Mouse (Mus musculus) inflammation-experienced regulatory T-cells, adult 6 months (primary cell): ENCODE data around the gene Tdrd3. TPM values are rescaled to one million over a fixed set of nuclear protein-coding genes. Genes with fewer than 3 reads are reported as not detected.
A peak's percentile ranks its signal among the peaks of the same experiment; 100 is the strongest.

ENCODE experiments used
- ATAC-seq: one replicate; pipeline ENCODE4 v1.8.0; 2017
- polyA plus RNA-seq, 3 experiments: library from polyadenylated mRNA; unstranded; fragments of 100-300 nt; shearing (Covaris generic); gene quantifications; one replicate each; pipeline ENCODE4 v1.2.1; 2017

The Tdrd3 gene
- polyA plus RNA-seq, result 10 to 100 TPM; 16.7 to 25.3 (median 23.7) TPM

GRCm38 (mm10) chr14:87415808-87416721 is at the start of gene Tdrd3:
Gene Tdrd3 (plus strand): TSS chr14:87416639.
- peak; percentile 88 for ATAC-seq

GRCm38 (mm10) chr14:87367169-87367568 is 49.3 kb upstream of the Tdrd3 start:
- ATAC-seq, result no peak

DNA sequence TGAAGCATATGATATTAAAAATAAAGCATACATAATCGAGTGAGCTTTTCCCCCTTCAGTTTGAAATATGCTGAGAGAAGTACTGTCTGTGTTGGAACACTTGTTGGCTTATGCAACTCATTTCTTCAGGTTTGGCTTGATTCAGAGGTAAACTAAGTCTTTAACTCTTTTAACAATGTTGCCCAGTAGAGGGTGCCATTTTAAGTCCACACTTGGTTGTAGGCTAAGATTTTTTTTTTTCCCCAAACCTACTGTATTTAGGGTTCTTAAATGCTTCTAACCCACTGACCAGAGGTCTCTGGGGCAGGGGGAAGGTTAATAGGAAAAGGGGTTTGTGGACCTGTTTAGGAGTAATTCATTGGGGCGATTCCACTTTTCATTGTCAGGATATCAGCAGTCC is 33.4 kb upstream of the Tdrd3 start:
- ATAC-seq, result peak; percentile 41

GRCm38 (mm10) chr14:87384288-87385268 is 31.9 kb upstream of the Tdrd3 start:
- ATAC-seq, result no peak

DNA sequence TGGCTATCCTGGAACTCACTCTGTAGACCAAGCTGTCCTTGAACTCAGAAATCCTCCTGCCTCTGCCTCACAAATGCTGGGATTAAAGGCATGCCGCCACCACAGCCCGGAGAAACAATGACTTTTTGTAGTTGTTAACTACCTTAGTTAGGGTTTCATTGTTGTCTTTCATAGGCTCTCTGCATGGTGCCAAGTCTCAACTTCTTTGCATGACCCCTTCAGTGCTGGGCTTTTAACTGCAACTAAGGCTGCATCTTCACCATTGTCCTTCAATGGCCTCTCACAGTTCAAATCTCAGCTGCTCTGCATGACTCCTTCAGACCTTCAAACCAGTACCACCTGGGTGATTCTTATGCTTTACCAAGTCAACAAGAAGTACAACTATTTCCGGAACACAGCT is 23.3 kb upstream of the Tdrd3 start:
- ATAC-seq, result no peak

GRCm38 (mm10) chr14:87396643-87397042 is 19.8 kb upstream of the Tdrd3 start:
- no peak for ATAC-seq

GRCm38 (mm10) chr14:87415486-87415807 is 992 bp upstream of the Tdrd3 start:
- no peak for ATAC-seq

GRCm38 (mm10) chr14:87416755-87417690 is 584 bp downstream of the Tdrd3 start:
- peak; percentile 24 for ATAC-seq

GRCm38 (mm10) chr14:87417691-87418070 is 1.2 kb downstream of the Tdrd3 start:
- no peak for ATAC-seq

GRCm38 (mm10) chr14:87419740-87420139 is 3.3 kb downstream of the Tdrd3 start:
- ATAC-seq, result no peak

- no peak for ATAC-seq
Observed at GRCm38 (mm10) chr14:87420576-87420975, 4.1 kb downstream of the Tdrd3 start.

- peak; percentile 46 for ATAC-seq
Observed at GRCm38 (mm10) chr14:87422432-87422831, 6.0 kb downstream of the Tdrd3 start.

- ATAC-seq, result no peak
Observed at GRCm38 (mm10) chr14:87426297-87426922, 10.0 kb downstream of the Tdrd3 start.

GRCm38 (mm10) chr14:87427032-87427431 is 10.6 kb downstream of the Tdrd3 start:
- no peak for ATAC-seq

- no peak for ATAC-seq
Observed at GRCm38 (mm10) chr14:87427659-87428289, 11.3 kb downstream of the Tdrd3 start.

DNA sequence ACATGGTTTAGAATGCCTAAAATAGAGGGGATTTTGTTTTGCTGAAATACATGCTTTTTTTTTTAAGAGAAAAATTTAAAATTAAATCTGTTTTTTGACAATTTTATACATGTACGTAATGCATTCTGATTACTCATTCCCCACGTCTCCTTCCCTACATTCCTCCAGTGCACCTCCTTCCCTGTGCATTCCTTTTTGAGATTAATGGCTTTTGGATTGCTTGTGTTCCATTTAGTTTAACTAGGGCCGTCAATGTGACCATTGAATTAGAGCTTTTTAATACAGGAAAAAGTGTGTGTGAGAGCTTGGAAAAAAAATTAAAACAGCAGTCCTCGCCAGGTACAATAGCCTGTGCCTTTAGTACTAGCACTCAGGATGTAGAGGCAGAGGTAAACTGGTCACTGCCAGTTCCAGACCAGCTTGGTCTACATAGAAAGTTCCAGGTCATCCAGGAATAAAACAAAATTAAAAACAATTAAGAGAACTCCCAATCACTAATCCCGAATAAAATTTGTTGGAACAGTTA is 17.0 kb downstream of the Tdrd3 start:
- no peak for ATAC-seq

GRCm38 (mm10) chr14:87435382-87435781 is 18.9 kb downstream of the Tdrd3 start:
- ATAC-seq, result no peak

DNA sequence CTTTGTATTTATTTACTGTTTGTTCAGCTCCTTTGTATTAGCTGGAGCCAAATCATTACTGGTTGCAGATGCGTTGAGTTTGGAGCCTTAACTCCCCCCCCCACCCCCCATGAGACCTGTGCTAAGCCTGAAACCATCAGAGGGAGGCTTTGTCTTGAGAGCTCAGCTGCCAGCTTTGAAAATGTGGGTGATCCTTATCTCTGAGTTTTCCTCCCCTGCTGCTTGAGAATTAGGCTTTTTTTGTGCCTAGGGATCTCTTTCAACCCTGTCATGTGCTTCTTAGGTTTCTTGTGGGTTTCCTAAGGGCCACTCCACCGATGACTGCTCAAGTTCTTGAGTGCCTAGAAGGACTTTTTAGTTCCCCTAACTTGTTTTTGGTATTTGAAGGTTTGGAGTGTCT is 23.3 kb downstream of the Tdrd3 start:
- ATAC-seq, result no peak

DNA sequence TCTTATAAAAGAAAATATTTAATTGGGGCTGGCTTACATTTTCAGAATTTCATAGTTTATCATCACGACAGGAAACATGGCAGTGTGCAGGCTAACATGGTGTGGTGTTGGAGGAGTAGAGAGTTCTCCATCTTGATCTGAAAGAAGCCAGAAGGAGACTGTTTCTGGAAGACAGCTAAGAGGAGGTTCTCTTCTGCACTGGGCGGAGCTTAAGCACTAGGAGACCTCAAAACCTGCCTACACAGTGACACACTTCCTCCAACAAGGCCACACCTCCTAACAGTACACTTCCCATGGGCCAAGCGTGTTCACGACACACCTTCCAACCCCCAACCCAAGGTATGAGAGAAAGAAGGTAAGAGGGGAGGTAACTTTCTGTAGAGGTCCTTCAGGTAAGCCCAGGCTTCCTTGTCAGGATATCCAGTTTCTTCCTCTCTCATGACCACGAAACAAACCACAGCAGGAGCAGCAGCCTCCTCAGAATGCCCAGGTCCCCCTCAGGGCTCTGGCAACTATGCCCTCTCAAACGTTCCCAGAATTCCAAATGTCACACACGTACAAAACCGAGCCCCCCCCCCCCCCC is 30.0 kb downstream of the Tdrd3 start:
- peak; percentile 11 for ATAC-seq

DNA sequence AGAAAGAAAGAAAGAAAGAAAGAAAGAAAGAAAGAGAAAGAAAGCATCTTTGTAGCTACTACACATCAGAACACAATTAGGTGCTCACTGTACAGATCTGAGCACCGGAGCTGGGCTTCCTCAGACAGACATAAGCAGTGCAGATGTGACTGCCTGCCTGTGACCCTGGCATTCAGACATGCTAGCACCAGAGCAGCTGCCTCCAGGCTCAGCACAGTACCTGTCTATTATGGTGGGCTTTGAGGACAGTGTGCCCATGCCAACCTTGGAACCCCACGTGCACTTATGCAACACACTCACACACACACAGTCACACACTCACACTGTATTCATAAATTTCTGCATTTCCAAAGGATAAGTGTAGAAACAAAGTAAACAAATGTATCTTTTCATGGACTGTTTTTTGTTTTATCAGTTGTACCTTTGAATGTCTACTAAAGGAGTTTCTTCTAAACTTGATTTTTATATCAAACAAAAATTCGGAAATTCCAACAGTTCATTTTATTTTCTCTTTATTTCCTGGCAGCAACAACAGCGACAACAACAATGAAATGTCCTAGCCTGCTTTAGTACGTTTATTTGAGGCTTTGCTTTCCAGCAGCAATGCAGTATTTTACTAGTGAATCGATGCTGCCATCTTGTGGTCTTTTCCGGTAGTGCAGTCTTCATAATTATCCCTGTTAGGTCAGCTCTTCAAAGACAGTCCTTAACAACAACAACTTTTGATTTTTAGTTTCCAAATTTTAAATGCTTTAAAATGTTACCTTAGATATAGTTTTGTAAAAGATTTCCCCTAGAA is 35.4 kb downstream of the Tdrd3 start:
- ATAC-seq, result peak; percentile 86
